Mouse (Mus musculus) left cerebral cortex, postnatal 14 days (tissue): ENCODE data around the gene Best3. TPM values are rescaled to one million over a fixed set of nuclear protein-coding genes. Genes with fewer than 3 reads are reported as not detected.

Experiments
- DNase-seq, 2 experiments: peaks; one replicate each; pipeline ENCODE4 v3.0.0; 2021 to 2022; ENCODE audit warnings: low spot score in 2 of 2, mixed read lengths in 1 of 2
- intact Hi-C: fragments of 180-260 bp; cut with DNase I; formaldehyde crosslinking; loops from one replicate; pipeline ENCODE4 v1.15.1; 2025
- total RNA-seq, 2 experiments: library from RNA; stranded (reverse); gene quantifications; 2 replicates each; pipeline ENCODE4 v1.2.3; 2021

Best3 gene
- total RNA-seq, 2 experiments from 2014 or later, result 0.20 to 0.40 TPM

DNA sequence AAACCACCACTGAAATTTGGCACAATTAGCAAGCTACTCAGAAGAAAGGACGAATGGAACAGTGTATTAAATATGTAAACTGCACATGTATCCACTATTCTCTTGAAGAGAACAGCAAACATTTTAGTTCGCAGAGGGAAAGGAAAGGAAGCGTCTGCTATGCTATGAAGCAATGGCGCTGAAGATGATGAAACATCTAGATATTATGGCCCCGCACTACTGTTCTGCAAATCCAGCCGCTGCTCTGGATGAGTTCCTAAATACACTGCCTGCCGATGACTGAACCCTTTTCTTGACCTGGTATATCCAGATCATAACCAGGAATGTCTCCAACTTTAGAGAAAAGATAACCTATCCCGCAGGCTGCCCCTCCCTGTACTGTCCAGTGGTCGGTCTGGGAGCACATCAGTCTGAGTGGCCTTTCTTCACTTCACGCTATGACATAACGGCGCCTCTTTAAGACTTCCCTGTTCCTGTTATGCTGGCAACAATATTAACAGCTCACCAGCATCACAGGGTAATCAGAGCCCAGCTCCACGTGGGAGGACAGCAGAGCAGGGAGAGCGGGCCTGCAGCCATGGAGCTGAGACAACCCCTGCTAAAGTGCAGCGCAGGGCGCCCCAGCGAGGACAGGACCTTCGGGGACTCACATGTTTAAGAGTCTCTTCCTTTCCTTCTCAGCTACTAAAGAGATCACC is 86.2 kb downstream of the Best3 start:
- no peak for DNase-seq
- intact Hi-C loops, result no loop called here

DNA sequence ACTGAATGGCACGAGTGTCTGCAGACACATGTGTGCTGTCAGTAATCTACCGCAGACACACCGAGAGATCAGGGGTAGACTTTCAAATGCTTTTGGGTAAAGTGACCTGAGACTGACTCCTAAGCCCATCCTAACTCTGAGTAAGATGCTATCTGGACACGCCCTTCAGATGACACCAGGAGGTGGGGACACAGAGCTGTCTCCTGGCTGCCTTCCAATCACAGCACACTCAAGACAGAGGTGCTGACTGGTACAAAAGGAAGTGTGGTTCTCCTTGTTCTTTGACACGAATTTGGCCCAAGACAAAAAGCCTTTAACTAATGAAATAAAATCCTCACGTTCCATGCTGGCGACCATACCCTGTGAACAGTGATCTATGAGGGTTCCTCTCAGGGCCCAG is 87.1 kb downstream of the Best3 start:
- intact Hi-C loops, result no loop called here
- DNase-seq, result no peak

Other genes starting within 250 kb of the Best3 start
- gene Myrfl, start 89.4 kb upstream of the Best3 start, total RNA-seq, result under 1 TPM; 0.40 to 0.46 TPM
- gene Rab3ip, start 35.5 kb upstream of the Best3 start, total RNA-seq, result 10 to 100 TPM; 43.8 to 47.5 TPM
- not detected for gene Gm10271, start 13.7 kb upstream of the Best3 start, total RNA-seq
- not detected for gene Lrrc10, start 59.0 kb downstream of the Best3 start, total RNA-seq
- 100 to 1,000 TPM; 186 to 187 TPM for gene Cct2, start 77.5 kb downstream of the Best3 start, total RNA-seq
- gene Frs2, start 162.2 kb downstream of the Best3 start, total RNA-seq, result 10 to 100 TPM; 28.3 to 29.3 TPM
- 10 to 100 TPM; 56.6 to 61.7 TPM for gene Yeats4, start 238.2 kb downstream of the Best3 start, total RNA-seq